Mouse (Mus musculus) thymus, postnatal 25 days (tissue): Measurements from ENCODE around the gene Gm7298.
"Not testable (repeated sequence)": the region's sequence is repeated elsewhere in the genome, so short reads cannot be mapped to it uniquely, and the experiment has no call there.

ENCODE experiments used
- DNase-seq: peaks from one replicate; pipeline ENCODE4 v3.0.0; 2022

Gene Gm7298

DNA sequence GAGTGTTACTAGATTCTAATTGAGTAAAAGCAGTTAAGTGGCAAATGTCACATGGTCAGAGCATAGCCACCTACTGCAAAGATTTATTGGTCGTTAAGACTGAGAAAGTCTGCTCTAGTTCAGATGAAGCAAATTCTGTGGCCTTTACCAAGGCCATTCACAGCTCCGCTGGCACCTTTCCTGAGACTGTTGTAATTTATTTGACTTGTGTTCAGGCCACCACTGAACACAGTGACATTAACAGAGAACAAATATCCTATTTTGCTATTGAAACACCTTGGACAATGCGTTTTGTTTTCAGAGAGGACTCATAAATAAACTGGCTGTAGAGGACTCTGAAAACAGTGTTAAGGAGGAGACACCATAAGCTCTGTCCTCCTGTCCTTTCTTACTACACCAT lies at the start of gene Gm7298:
TSS of gene Gm7298 (plus strand) at position 301 of the 400 bp plus-strand sequence.
- DNase-seq: no peak

DNA sequence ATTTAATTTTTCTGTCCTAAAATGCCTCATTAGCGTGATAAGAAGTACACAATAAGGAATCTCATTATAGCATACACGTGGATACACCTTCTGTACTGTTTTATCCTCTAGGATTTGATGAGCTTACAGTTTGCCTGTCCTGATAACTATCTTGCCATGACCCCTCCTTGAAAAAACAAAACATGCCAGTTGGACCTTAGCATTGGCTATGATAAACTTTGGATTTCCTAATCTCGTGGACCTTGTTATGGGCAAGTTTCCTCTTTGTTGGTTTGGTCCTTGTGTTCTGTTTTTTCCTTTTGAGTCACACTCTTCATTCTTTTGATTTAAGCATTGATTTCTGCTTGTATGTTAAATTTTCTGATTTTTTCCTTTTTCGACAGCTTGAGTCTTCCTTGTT lies 95.3 kb downstream of the Gm7298 start:
- DNase-seq: no peak

DNA sequence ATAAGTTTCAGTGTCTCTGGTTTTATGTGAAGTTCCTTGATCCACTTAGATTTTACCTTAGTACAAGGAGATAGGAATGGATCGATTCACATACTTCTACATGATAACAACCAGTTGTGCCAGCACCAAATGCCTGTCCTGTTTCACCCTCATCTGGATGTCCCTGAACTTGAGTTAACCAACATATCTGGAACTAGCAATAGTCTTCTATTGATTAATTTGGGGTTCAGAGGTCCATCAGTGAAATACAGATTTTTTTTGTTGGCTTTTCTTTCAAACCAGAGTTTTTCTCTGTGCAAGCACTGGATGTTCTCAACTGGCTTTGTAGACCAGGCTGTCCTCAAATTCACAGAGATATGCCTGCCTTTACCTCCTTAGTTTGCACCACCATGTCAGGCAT lies 103.6 kb downstream of the Gm7298 start:
- no peak for DNase-seq

DNA sequence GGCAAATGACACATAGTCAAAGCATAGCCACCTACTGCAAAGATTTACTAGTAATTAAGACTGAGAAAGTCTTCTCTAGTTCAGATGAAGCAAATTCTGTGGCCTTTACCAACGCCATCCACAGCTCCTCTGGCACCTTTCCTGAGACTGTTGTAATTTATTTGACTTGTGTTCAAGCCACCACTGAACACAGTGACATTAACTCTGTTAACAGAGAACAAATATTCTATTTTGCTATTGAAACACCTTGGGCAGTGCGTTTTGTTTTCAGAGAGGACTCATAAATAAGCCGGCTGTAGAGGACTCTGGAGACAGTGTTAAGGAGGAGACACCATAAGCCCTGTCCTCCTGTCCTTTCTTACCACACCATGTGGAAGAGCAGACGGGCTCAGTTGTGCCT lies 105.5 kb downstream of the Gm7298 start, which contains the start of gene Mug1:
TSS of gene Mug1 (plus strand) at position 271 of the 400 bp plus-strand sequence.
- DNase-seq: not testable (repeated sequence)
